Comparison of ENCODE assay signal across 22 mouse cellular contexts in genomic region chr7:144490201-144490873, GRCm38 (mm10). TPM values are rescaled to one million over a fixed set of nuclear protein-coding genes. Genes with fewer than 3 reads are reported as not detected.
A peak's percentile ranks its signal among the peaks of the same experiment; 100 is the strongest.
DNase-seq lines count a peak whose midpoint lies in the region; ATAC-seq and TF ChIP-seq lines count a peak whose summit lies in the region.
"Had no signal": no experiment of that assay in that cellular context is flagged by ENCODE, and none has a peak within 500 bp of the region (broad histone marks: within the 10 kb centered on the region; RNA-seq: fewer than 3 reads in every experiment).

No protein-coding gene starts in this region.

- H3K4me2 ChIP-seq in kidney, embryonic 14.5 days (replicated peaks; ENCODE audit: low read depth, low read length) = no peak overlapping the region
- H3K4me2 ChIP-seq in hindbrain, embryonic 13.5 days = no peak overlapping the region
- H3K4me2 ChIP-seq: forebrain, embryonic 15.5 days; hindbrain, embryonic 14.5 days; limb, embryonic 12.5 days; stomach, embryonic 15.5 days had no signal

- no peak for DNase-seq in heart, embryonic 10.5 days (ENCODE audit: low spot score)
- no peak for DNase-seq in heart, postnatal 4 days
- peak; percentile 68 for DNase-seq in kidney, adult 11 months
- peak; percentile 81 for DNase-seq in kidney, adult 2 months
- peak; percentile 58 to 61 for DNase-seq in kidney, postnatal 36 days
- DNase-seq: adrenal gland, adult 2 months; cerebellum, adult 11 months; cerebellum, postnatal 14 days; gastrocnemius, postnatal 36 days; layer of hippocampus, adult 9-11 months; lung, adult 18-20 months; thymus, postnatal 25 days had no signal

- no peak for ATAC-seq in kidney, embryonic 14.5 days (ENCODE audit: low FRiP score, low TSS enrichment)
- ATAC-seq in hindbrain, embryonic 13.5 days (ENCODE audit: low FRiP score) = no peak
- ATAC-seq: forebrain, embryonic 15.5 days had no signal

- H3K36me3 ChIP-seq in heart, embryonic 10.5 days = peaks cover 63% of the 10 kb centered on the region
- peaks cover 81% of the 10 kb centered on the region for H3K36me3 ChIP-seq in kidney, embryonic 14.5 days (ENCODE audit: control insufficient read depth, insufficient read depth, low read length)
- H3K36me3 ChIP-seq in kidney, adult 2 months (ENCODE audit: control insufficient read depth, insufficient read depth, low read length) = peaks cover 1% of the 10 kb centered on the region; the same call in 1 of the 2 replicates
- H3K36me3 ChIP-seq in hindbrain, embryonic 13.5 days = peaks cover 88% of the 10 kb centered on the region

- TF ChIP-seq POLR2A in kidney, adult 2 months (IDR thresholded peaks at IDR 0.05; ENCODE audit: low read depth, low read length) = no peak

- H3K27me3 ChIP-seq in heart, embryonic 10.5 days (ENCODE audit: insufficient read depth, poor library complexity, severe bottlenecking) = no peaks in the 10 kb centered on the region
- H3K27me3 ChIP-seq in kidney, embryonic 14.5 days (ENCODE audit: control insufficient read depth, insufficient read depth, low read length) = no peaks in the 10 kb centered on the region
- H3K27me3 ChIP-seq in kidney, adult 2 months (replicated peaks; ENCODE audit: control insufficient read depth, insufficient read depth, low read length) = no peaks in the 10 kb centered on the region
- no peaks in the 10 kb centered on the region for H3K27me3 ChIP-seq in hindbrain, embryonic 13.5 days
- H3K27me3 ChIP-seq: CH12.LX; forebrain, embryonic 15.5 days; limb, embryonic 12.5 days; stomach, embryonic 15.5 days had no signal

- H3K4me1 ChIP-seq in heart, embryonic 10.5 days = peaks cover 62% of the 10 kb centered on the region
- no peaks in the 10 kb centered on the region for H3K4me1 ChIP-seq in kidney, embryonic 14.5 days (ENCODE audit: control insufficient read depth, insufficient read depth, low read length)
- H3K4me1 ChIP-seq in kidney, adult 2 months (ENCODE audit: control insufficient read depth, insufficient read depth, low read length) = peaks cover 7% of the 10 kb centered on the region; the same call in 1 of the 2 replicates
- H3K4me1 ChIP-seq in hindbrain, embryonic 13.5 days (replicated peaks) = no peaks in the 10 kb centered on the region
- H3K4me1 ChIP-seq: embryonic facial prominence, embryonic 10.5 days; forebrain, embryonic 15.5 days; limb, embryonic 12.5 days; midbrain, embryonic 10.5 days; stomach, embryonic 15.5 days had no signal

- no peak overlapping the region for H3K9ac ChIP-seq in kidney, embryonic 14.5 days (ENCODE audit: low read depth, low read length)
- no peak overlapping the region for H3K9ac ChIP-seq in hindbrain, embryonic 13.5 days
- H3K9ac ChIP-seq: forebrain, embryonic 15.5 days; hindbrain, embryonic 14.5 days; limb, embryonic 12.5 days; stomach, embryonic 15.5 days had no signal

- H3K4me3 ChIP-seq in heart, embryonic 10.5 days = no peak overlapping the region
- no peak overlapping the region for H3K4me3 ChIP-seq in kidney, embryonic 14.5 days (ENCODE audit: low read length)
- no peak overlapping the region for H3K4me3 ChIP-seq in kidney, adult 2 months (ENCODE audit: insufficient read depth, low read depth, low read length)
- no peak overlapping the region for H3K4me3 ChIP-seq in hindbrain, embryonic 13.5 days
- H3K4me3 ChIP-seq: embryonic facial prominence, embryonic 10.5 days; erythroblast, embryonic 14.5 days; forebrain, embryonic 15.5 days; limb, embryonic 12.5 days; midbrain, embryonic 10.5 days; stomach, embryonic 15.5 days had no signal

- H3K27ac ChIP-seq in heart, embryonic 10.5 days = peak overlapping the region; percentile 78
- no peak overlapping the region for H3K27ac ChIP-seq in kidney, embryonic 14.5 days (ENCODE audit: low read depth, low read length)
- H3K27ac ChIP-seq in kidney, adult 2 months (ENCODE audit: insufficient read depth, low read depth, low read length) = peak overlapping the region; percentile 15; the same call in 1 of the 2 replicates
- H3K27ac ChIP-seq in hindbrain, embryonic 13.5 days = no peak overlapping the region
- H3K27ac ChIP-seq: embryonic facial prominence, embryonic 10.5 days; forebrain, embryonic 15.5 days; hindbrain, embryonic 14.5 days; limb, embryonic 12.5 days; midbrain, embryonic 10.5 days; stomach, embryonic 15.5 days had no signal

- WGBS in heart, embryonic 10.5 days = 45% methylated on average over 8 of the region's 8 CpGs
- 86% methylated on average over 8 of the region's 8 CpGs for WGBS in kidney, embryonic 14.5 days
- 57% methylated on average over 8 of the region's 8 CpGs for WGBS in kidney, adult 2 months
- 94% methylated on average over 8 of the region's 8 CpGs for WGBS in hindbrain, embryonic 13.5 days

- no peaks in the 10 kb centered on the region for H3K9me3 ChIP-seq in heart, embryonic 10.5 days
- no peaks in the 10 kb centered on the region for H3K9me3 ChIP-seq in kidney, embryonic 14.5 days (ENCODE audit: control insufficient read depth, low read length)
- no peaks in the 10 kb centered on the region for H3K9me3 ChIP-seq in hindbrain, embryonic 13.5 days
- H3K9me3 ChIP-seq: embryonic facial prominence, embryonic 10.5 days; forebrain, embryonic 15.5 days; limb, embryonic 12.5 days; midbrain, embryonic 10.5 days; stomach, embryonic 15.5 days had no signal

- no peak for TF ChIP-seq CTCF in kidney, adult 2 months (conservative IDR thresholded peaks at IDR 0.05; ENCODE audit: insufficient read depth, insufficient read length, low read depth, low read length)

RNA-seq across cellular contexts. Expression of gene Cttn, which starts 19.5 kb away (rescaled TPM):
- polyA plus RNA-seq in heart, embryonic 10.5 days (2016; fragmentation: Nextera tagmentation; extraction: Ambion mirVana) = 168 and 174 TPM in 2 replicates
- 10 to 100 TPM; 88.0 to 93.4 TPM for total RNA-seq in heart, postnatal 4 days (2021)
- polyA plus RNA-seq in kidney, embryonic 14.5 days (2014; fragmentation: Nextera tagmentation; extraction: Ambion mirVana) = 85.1 and 177 TPM in 2 replicates
- 85.8 and 91.3 TPM in 2 replicates for polyA plus RNA-seq in kidney, adult 2 months (2012; rRNA removed)
- 181 and 185 TPM in 2 replicates for polyA plus RNA-seq in hindbrain, embryonic 13.5 days (2015; fragmentation: Nextera tagmentation; extraction: Ambion mirVana)

Comparison
In these comparisons a context has a peak if more than half of its experiments do, and no peak if none do; other contexts are left out.
1. H3K27ac ChIP-seq: peak in heart, embryonic 10.5 days (single experiment) and kidney, adult 2 months (single experiment); none in kidney, embryonic 14.5 days (single experiment) and hindbrain, embryonic 13.5 days (single experiment).
2. DNase-seq: peak in kidney, adult 11 months (single experiment), kidney, adult 2 months (single experiment) and kidney, postnatal 36 days (2 of 2); none in heart, embryonic 10.5 days (single experiment) and heart, postnatal 4 days (single experiment).